Mouse (Mus musculus) small intestine, adult 2 months (tissue): ENCODE data around the gene Rara.
A peak's percentile ranks its signal among the peaks of the same experiment; 100 is the strongest.

Experiments used
- CTCF ChIP-seq: fragments of 200-500 bp; IDR thresholded peaks from 2 replicates; pipeline ENCODE4 v1.5.1; 2012; ENCODE audit warnings: low read depth, mild to moderate bottlenecking, control low read depth, inconsistent platforms, low read length, moderate library complexity, mixed read lengths; ENCODE audit not compliant: insufficient replicate concordance, insufficient read length; ENCODE audit errors: extremely low read depth
- POLR2A ChIP-seq: fragments of 200-500 bp; IDR thresholded peaks from 2 replicates; pipeline ENCODE4 v1.6.1; 2012; ENCODE audit warnings: low read depth, mild to moderate bottlenecking, control low read depth, inconsistent platforms, low read length, moderate library complexity

DNA sequence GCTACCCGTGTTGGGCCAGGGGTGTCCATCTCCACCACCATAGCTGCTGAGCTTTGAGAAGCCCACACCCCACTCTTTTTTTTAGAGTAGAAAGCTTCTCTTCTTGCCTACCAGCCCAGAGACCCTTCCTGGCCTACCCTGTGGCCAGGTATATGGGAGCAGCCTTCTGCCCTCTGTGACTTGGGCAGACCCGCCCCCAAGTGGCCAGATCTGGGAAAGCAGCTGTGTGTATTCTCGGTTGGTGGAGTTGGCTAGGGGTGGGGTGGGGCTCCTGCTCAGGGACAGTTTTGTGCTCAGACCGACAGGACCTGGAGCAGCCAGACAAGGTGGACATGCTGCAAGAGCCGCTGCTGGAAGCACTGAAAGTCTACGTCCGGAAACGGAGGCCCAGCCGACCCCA is 44.6 kb downstream of the Rara start:
- TF ChIP-seq CTCF = peak; percentile 89
- no peak for TF ChIP-seq POLR2A
